Mouse (Mus musculus) limb, embryonic 15.5 days (tissue): ENCODE results near the gene Ntmt1. TPM values are rescaled to one million over a fixed set of nuclear protein-coding genes. Genes with fewer than 3 reads are reported as not detected.
A peak's percentile ranks its signal among the peaks of the same experiment; 100 is the strongest.

Experiments
- ATAC-seq: fragments of 200-750 bp; cut with Nextera tagmentation; 2 replicates; pipeline ENCODE4 v1.8.0; 2017; ENCODE audit warnings: low read depth, moderate TSS enrichment; ENCODE audit not compliant: insufficient number of reproducible peaks, low FRiP score, low TSS enrichment
- H3K27ac ChIP-seq: fragments of 300-500 bp; sonication (generic); 2 replicates; pipeline ENCODE4 v1.5.1; 2015; ENCODE audit warnings: moderate library complexity, mild to moderate bottlenecking, inconsistent platforms
- H3K27me3 ChIP-seq: fragments of 300-500 bp; sonication (generic); 2 replicates; pipeline ENCODE4 v1.6.1; 2015; ENCODE audit warnings: inconsistent platforms
- H3K36me3 ChIP-seq: fragments of 300-500 bp; sonication (generic); 2 replicates; pipeline ENCODE4 v1.6.1; 2015; ENCODE audit warnings: inconsistent platforms
- H3K4me1 ChIP-seq: fragments of 300-500 bp; sonication (generic); 2 replicates; pipeline ENCODE4 v1.6.1; 2015; ENCODE audit warnings: inconsistent platforms
- H3K4me2 ChIP-seq: fragments of 300-500 bp; sonication (generic); 2 replicates; pipeline ENCODE4 v1.6.1; 2015; ENCODE audit warnings: mild to moderate bottlenecking, inconsistent platforms
- H3K4me3 ChIP-seq: fragments of 300-500 bp; sonication (generic); 2 replicates; pipeline ENCODE4 v1.5.1; 2015; ENCODE audit warnings: mild to moderate bottlenecking, inconsistent platforms
- H3K9ac ChIP-seq: fragments of 300-500 bp; sonication (generic); 2 replicates; pipeline ENCODE4 v1.6.1; 2015; ENCODE audit warnings: inconsistent platforms
- H3K9me3 ChIP-seq: fragments of 300-500 bp; sonication (generic); 2 replicates; pipeline ENCODE4 v1.6.1; 2016; ENCODE audit warnings: inconsistent platforms
- WGBS: fragments of 180-500 bp; shearing (Covaris S2); methylation state at CpG from one replicate; pipeline ENCODE4 v1.1.7; 2015; 5-methylcytosine and 5-hydroxymethylcytosine counted together
- polyA plus RNA-seq: library from polyadenylated mRNA; unstranded; fragments of >200 nt; fragmentation: Nextera tagmentation; extraction: Ambion mirVana; gene quantifications from 2 replicates; pipeline ENCODE4 v1.2.1, GENCODE M21; 2015

Ntmt1 gene
- polyA plus RNA-seq, 1 experiment from 2014 or later = 86.3 TPM

DNA sequence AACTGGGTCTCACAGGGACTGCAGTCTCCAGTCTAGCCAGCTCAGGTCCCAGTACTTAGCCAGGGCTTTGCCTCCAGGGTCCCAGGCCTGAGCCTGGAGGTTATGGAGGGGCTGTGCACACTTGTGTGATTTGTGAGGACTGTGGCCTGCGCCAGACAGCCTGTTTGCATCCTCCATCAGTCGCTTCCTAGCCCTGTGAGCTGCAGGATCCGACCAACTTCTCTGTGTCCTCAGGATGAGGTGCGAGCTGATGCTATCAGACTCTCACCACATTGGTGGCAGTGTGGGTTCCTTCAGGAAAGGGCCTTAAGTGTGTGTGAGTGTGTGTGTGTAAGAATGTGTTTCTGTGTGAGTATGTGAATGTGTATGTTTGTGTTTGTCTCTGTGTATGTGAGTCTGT, 20.2 kb upstream of the Ntmt1 start:
- no peaks in the 10 kb centered on the region for H3K36me3 ChIP-seq
- H3K4me2 ChIP-seq = no peak overlapping the region
- no peak overlapping the region for H3K4me3 ChIP-seq
- no peak for ATAC-seq
- H3K4me1 ChIP-seq = peaks cover 38% of the 10 kb centered on the region
- no peaks in the 10 kb centered on the region for H3K9me3 ChIP-seq
- no peaks in the 10 kb centered on the region for H3K27me3 ChIP-seq
- no peak overlapping the region for H3K27ac ChIP-seq
- H3K9ac ChIP-seq = no peak overlapping the region
- WGBS = 62% methylated on average over 4 of the region's 4 CpGs

GRCm38 (mm10) chr2:30792061-30792460, 15.6 kb upstream of the Ntmt1 start:
- no peak overlapping the region for H3K4me2 ChIP-seq
- no peak for ATAC-seq
- H3K9me3 ChIP-seq = no peaks in the 10 kb centered on the region
- H3K9ac ChIP-seq = no peak overlapping the region
- H3K4me1 ChIP-seq = peaks cover 38% of the 10 kb centered on the region
- no peaks in the 10 kb centered on the region for H3K36me3 ChIP-seq
- no peaks in the 10 kb centered on the region for H3K27me3 ChIP-seq
- no peak overlapping the region for H3K4me3 ChIP-seq
- no peak overlapping the region for H3K27ac ChIP-seq
- WGBS = 78% methylated on average over 7 of the region's 7 CpGs

GRCm38 (mm10) chr2:30794179-30795108, 13.2 kb upstream of the Ntmt1 start:
- ATAC-seq = peak; percentile 69
- H3K27ac ChIP-seq = peak overlapping the region; percentile 71
- H3K4me3 ChIP-seq = peak overlapping the region; percentile 44
- H3K27me3 ChIP-seq = no peaks in the 10 kb centered on the region
- H3K4me1 ChIP-seq = peaks cover 38% of the 10 kb centered on the region
- 4% methylated on average over 48 of the region's 48 CpGs for WGBS
- no peaks in the 10 kb centered on the region for H3K36me3 ChIP-seq
- H3K9ac ChIP-seq = peak overlapping the region; percentile 44; the same call in 1 of the 2 replicates
- no peaks in the 10 kb centered on the region for H3K9me3 ChIP-seq
- peak overlapping the region; percentile 71 for H3K4me2 ChIP-seq

- Histone ChIP-seq H3K36me3 (no peaks in the 10 kb centered on the region), H3K4me3 (peak overlapping the region; percentile 44; the same call in 1 of the 2 replicates), H3K9me3 (no peaks in the 10 kb centered on the region), H3K9ac (0 out of 2 replicates have a peak overlapping the region, but pooled peaks have one; percentile 20), H3K4me2 (peak overlapping the region; percentile 71; the same call in 1 of the 2 replicates), H3K27ac (peak overlapping the region; percentile 71), H3K27me3 (0 out of 2 replicates have a peak, but pooled peaks cover under 1% of the 10 kb centered on the region), H3K4me1 (peaks cover 38% of the 10 kb centered on the region)
- no peak for ATAC-seq
- 61% methylated on average over 7 of the region's 7 CpGs for WGBS
Measured at GRCm38 (mm10) chr2:30795271-30795888, 12.2 kb upstream of the Ntmt1 start.

DNA sequence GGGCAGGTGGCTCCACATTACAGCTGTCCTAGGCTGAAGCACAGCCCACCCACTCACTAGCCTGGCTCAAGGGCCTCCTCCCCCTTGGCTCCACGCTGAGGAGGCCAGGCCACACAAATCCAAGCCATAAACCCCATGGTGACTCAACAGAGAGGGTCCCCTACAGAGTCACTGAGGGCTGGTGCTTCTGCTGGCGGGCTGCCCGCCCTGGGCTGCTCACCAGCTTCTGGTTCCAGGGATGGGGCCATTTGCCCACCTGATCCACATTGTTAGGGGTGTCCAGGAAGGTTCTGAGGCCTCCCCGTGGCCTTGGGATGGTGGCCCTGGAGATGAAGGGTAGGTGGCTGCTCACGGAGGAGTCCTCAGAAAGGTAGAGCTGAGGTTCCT, 11.7 kb upstream of the Ntmt1 start:
- Histone ChIP-seq H3K4me1 (peaks cover 39% of the 10 kb centered on the region), H3K27me3 (peaks cover 5% of the 10 kb centered on the region; the same call in 1 of the 2 replicates), H3K27ac (peak overlapping the region; percentile 72), H3K4me2 (peak overlapping the region; percentile 47), H3K4me3 (peak overlapping the region; percentile 19; the same call in 1 of the 2 replicates), H3K9ac (no peak overlapping the region), H3K9me3 (no peaks in the 10 kb centered on the region), H3K36me3 (no peaks in the 10 kb centered on the region)
- WGBS = 52% methylated on average over 5 of the region's 5 CpGs
- no peak for ATAC-seq

DNA sequence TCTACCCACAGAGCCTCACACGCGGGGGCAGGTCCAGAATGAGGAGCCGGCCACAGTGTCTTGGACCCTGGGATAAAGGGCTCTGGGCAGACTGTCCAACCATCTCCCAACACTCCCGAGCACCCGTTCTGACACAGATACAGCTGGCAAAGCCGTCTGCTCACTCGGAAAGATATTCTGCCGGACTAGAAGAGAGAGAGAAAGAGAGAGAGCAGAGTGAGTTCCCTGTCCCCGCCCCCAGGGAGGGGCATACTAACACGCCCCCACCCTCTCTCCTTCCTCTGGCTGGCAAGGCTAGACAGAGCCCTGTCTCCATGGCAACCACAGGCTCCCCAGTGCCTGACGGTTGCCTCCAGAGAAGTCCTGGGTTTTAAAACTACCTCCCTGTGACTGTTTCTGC, 11.2 kb upstream of the Ntmt1 start:
- Histone ChIP-seq H3K4me1 (peaks cover 42% of the 10 kb centered on the region), H3K4me3 (peak overlapping the region; percentile 19), H3K27me3 (peaks cover 8% of the 10 kb centered on the region; the same call in 1 of the 2 replicates), H3K4me2 (peak overlapping the region; percentile 47), H3K9me3 (no peaks in the 10 kb centered on the region), H3K9ac (no peak overlapping the region), H3K36me3 (no peaks in the 10 kb centered on the region), H3K27ac (peak overlapping the region; percentile 72)
- peak; percentile 58 for ATAC-seq
- 3% methylated on average over 11 of the region's 11 CpGs for WGBS

- WGBS = 79% methylated on average over 3 of the region's 3 CpGs
- no peaks in the 10 kb centered on the region for H3K9me3 ChIP-seq
- peaks cover 27% of the 10 kb centered on the region for H3K27me3 ChIP-seq
- peaks cover 40% of the 10 kb centered on the region for H3K4me1 ChIP-seq
- no peaks in the 10 kb centered on the region for H3K36me3 ChIP-seq
- no peak overlapping the region for H3K4me2 ChIP-seq
- H3K9ac ChIP-seq = no peak overlapping the region
- ATAC-seq = no peak
- H3K27ac ChIP-seq = no peak overlapping the region
- no peak overlapping the region for H3K4me3 ChIP-seq
Measured at GRCm38 (mm10) chr2:30799456-30799855, 8.2 kb upstream of the Ntmt1 start.

DNA sequence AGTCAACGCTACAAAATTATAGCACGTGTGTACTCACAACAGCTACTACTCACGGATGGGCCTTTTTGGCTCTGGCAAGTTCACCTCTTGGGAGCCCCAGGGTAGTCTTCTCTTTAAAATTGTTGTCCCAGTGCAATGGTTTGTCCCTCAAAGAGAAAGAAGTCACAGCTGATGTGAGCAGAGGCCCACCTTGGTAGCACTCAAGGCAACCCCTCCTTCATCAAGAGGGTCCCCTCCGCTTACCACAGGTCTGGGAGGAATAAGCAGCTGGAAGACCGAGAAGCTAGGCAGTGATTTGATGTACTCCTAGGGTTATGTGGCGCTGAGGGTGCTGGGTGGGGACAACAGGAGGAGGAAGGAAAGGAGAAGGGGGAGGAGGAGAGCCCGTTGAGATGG, 7.0 kb upstream of the Ntmt1 start:
- peak overlapping the region; percentile 97 for H3K4me2 ChIP-seq
- WGBS = 27% methylated on average over 7 of the region's 7 CpGs
- no peak overlapping the region for H3K27ac ChIP-seq
- H3K4me1 ChIP-seq = peaks cover 33% of the 10 kb centered on the region
- peaks cover 27% of the 10 kb centered on the region for H3K27me3 ChIP-seq
- H3K4me3 ChIP-seq = peak overlapping the region; percentile 49
- H3K36me3 ChIP-seq = no peaks in the 10 kb centered on the region
- ATAC-seq = no peak
- H3K9ac ChIP-seq = no peak overlapping the region
- H3K9me3 ChIP-seq = no peaks in the 10 kb centered on the region

- H3K9ac ChIP-seq = peak overlapping the region; percentile 47
- peak overlapping the region; percentile 97 for H3K4me2 ChIP-seq
- no peaks in the 10 kb centered on the region for H3K36me3 ChIP-seq
- H3K9me3 ChIP-seq = no peaks in the 10 kb centered on the region
- no peak overlapping the region for H3K27ac ChIP-seq
- under 1% methylated on average over 76 of the region's 77 CpGs for WGBS
- H3K27me3 ChIP-seq = peaks cover 27% of the 10 kb centered on the region
- peak overlapping the region; percentile 49 for H3K4me3 ChIP-seq
- no peak for ATAC-seq
- H3K4me1 ChIP-seq = peaks cover 27% of the 10 kb centered on the region
Measured at GRCm38 (mm10) chr2:30801067-30801852, 6.4 kb upstream of the Ntmt1 start.

DNA sequence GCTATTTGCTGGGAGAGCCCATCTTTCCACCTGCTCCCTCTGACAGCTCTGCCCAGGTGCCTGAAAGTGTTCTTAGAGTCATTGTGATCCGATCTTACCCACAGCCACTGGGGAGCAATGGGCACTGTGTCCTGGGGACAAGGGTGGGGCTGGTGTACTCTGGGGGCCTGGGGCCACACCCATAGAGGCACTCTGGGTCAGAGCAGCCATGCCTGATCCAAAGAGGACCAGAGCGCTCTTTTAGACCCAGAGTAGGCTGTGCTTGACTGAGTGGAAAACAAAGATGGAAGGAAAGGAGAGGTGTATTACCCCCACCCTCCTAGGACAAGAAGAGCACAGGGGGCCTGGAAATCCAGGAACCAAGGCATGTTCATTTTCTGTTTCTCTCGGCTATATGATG, 4.0 kb upstream of the Ntmt1 start, which contains the start of gene 1700001O22Rik:
Gene 1700001O22Rik, minus strand, starts transcription at position 58 of the 400 bp plus-strand sequence.
- no peak within 1 kb of the TSS for H3K4me3 ChIP-seq
- H3K36me3 ChIP-seq = no peaks in the 10 kb centered on the region
- H3K27ac ChIP-seq = no peak within 1 kb of the TSS
- H3K27me3 ChIP-seq = peaks cover 27% of the 10 kb centered on the region
- H3K9ac ChIP-seq = no peak within 1 kb of the TSS
- H3K4me1 ChIP-seq = peaks cover 26% of the 10 kb centered on the region
- 88% methylated on average over 3 of the region's 3 CpGs for WGBS
- ATAC-seq = no peak
- H3K4me2 ChIP-seq = no peak within 1 kb of the TSS
- no peaks in the 10 kb centered on the region for H3K9me3 ChIP-seq

- no peak for ATAC-seq
- Histone ChIP-seq H3K4me2 (no peak overlapping the region), H3K4me1 (peaks cover 34% of the 10 kb centered on the region), H3K27ac (no peak overlapping the region), H3K27me3 (peaks cover 22% of the 10 kb centered on the region), H3K36me3 (0 out of 2 replicates have a peak, but pooled peaks cover 6% of the 10 kb centered on the region), H3K9me3 (no peaks in the 10 kb centered on the region), H3K9ac (no peak overlapping the region), H3K4me3 (no peak overlapping the region)
- WGBS = 98% methylated on average over 2 of the region's 2 CpGs
Measured at GRCm38 (mm10) chr2:30805983-30806382, 1.6 kb upstream of the Ntmt1 start.
